Mouse (Mus musculus): ENCODE measurements around the gene Ajm1.

DNA sequence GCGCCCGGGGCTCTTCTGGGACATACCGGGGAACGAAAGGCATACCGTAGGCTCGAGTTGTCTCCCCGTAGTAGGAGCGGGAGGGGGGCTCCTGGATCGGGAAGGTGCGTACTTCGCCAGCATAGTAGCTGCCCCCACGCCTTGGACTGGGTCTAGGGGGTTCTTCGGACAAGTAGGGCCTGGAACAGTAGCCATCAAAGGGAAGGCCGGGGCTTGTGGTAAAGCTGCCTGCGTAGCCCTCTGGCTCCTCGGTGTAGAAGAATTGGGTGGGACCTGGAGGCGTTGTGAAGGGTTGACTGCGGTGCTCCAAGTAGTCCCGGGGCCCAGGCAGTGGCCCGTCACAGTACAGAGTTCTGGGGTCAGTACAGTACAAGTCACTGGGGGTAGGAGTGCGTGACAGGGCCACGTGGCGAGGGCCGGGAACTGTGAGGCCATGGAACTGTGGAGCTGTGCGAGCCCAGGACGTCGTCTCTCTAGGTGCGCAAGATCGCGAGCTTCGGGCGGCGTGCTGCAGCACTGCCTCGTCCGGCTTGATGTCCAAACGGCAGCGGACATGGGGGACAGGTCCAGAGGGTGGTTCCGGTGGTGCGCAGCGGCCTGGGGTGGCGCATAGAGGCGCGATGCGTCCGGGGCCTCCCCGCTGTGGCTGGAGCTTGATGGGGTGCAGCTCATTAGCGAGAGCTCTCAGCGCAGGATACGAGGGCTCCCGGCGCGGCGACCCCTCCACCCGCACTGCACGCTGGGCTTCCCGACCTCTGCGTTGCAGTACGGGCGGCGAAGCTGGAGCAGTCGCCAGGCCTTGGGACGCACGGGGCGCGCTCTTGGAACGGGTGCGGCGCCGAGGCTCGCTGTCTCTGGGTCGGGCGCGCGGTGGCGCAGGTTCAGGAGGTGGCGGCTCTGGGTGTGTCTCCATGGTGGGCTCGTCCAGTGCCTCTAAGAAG lies 2.5 kb downstream of the Ajm1 start:
- TF ChIP-seq CTCF (IDR thresholded peaks at IDR 0.05; ENCODE audit: extremely low read depth, insufficient read depth, low read length) (no peak), POLR2A (IDR thresholded peaks at IDR 0.05; ENCODE audit: extremely low read depth, insufficient read depth, low read length) (no peak)
